Mouse (Mus musculus) thymus, adult 18-20 months (tissue): Measurements from ENCODE around the gene Adora1.

Source experiments
- DNase-seq, 2 experiments: peaks; one replicate each; pipeline ENCODE4 v3.0.0; 2022; ENCODE audit warnings: mixed read lengths in 2 of 2

Gene Adora1

GRCm38 (mm10) chr1:134215751-134216628 lies 19.2 kb downstream of the Adora1 start:
- no peak for DNase-seq

- no peak for DNase-seq
These were observed 20.2 kb downstream of the Adora1 start for GRCm38 (mm10) chr1:134215059-134215458.

- DNase-seq = no peak
These were observed 21.8 kb downstream of the Adora1 start for GRCm38 (mm10) chr1:134213405-134213804.

GRCm38 (mm10) chr1:134212351-134212750 lies 22.9 kb downstream of the Adora1 start:
- no peak for DNase-seq

- no peak for DNase-seq
These were observed 23.6 kb downstream of the Adora1 start for GRCm38 (mm10) chr1:134211631-134212030.

GRCm38 (mm10) chr1:134211043-134211442 lies 24.2 kb downstream of the Adora1 start:
- no peak for DNase-seq

- no peak for DNase-seq
These were observed 25.0 kb downstream of the Adora1 start for GRCm38 (mm10) chr1:134210179-134210755.

- no peak for DNase-seq
These were observed 29.1 kb downstream of the Adora1 start for GRCm38 (mm10) chr1:134206085-134206484.

- no peak for DNase-seq
These were observed 29.8 kb downstream of the Adora1 start for GRCm38 (mm10) chr1:134205296-134206018.

GRCm38 (mm10) chr1:134204230-134204629 lies 31.0 kb downstream of the Adora1 start:
- DNase-seq = no peak

GRCm38 (mm10) chr1:134201751-134202420 lies 33.3 kb downstream of the Adora1 start:
- DNase-seq = no peak

GRCm38 (mm10) chr1:134200998-134201686 lies 34.1 kb downstream of the Adora1 start:
- DNase-seq = no peak

GRCm38 (mm10) chr1:134200481-134200880 lies 34.8 kb downstream of the Adora1 start:
- no peak for DNase-seq

GRCm38 (mm10) chr1:134198197-134198995 lies 36.8 kb downstream of the Adora1 start:
- DNase-seq = no peak

GRCm38 (mm10) chr1:134197325-134197982 lies 37.8 kb downstream of the Adora1 start:
- no peak for DNase-seq

- DNase-seq = peak; percentile 26 to 45
These were observed 38.8 kb downstream of the Adora1 start for GRCm38 (mm10) chr1:134196386-134196785.

- DNase-seq = no peak
These were observed 39.3 kb downstream of the Adora1 start for GRCm38 (mm10) chr1:134195979-134196378.

GRCm38 (mm10) chr1:134195571-134195970 lies 39.7 kb downstream of the Adora1 start:
- no peak for DNase-seq

GRCm38 (mm10) chr1:134195117-134195516 lies 40.1 kb downstream of the Adora1 start:
- DNase-seq = no peak

GRCm38 (mm10) chr1:134194298-134195022 lies 40.8 kb downstream of the Adora1 start:
- no peak for DNase-seq
